Mouse (Mus musculus): ENCODE results near the gene Fgf4. TPM values are rescaled to one million over a fixed set of nuclear protein-coding genes. Genes with fewer than 3 reads are reported as not detected.

Fgf4 gene
- total RNA-seq, 2 experiments from 2014 or later, result not detected

GRCm38 (mm10) chr7:144912897-144913296 lies 65.7 kb downstream of the Fgf4 start:
- DNase-seq, result no peak

GRCm38 (mm10) chr7:144914296-144914947 lies 67.3 kb downstream of the Fgf4 start:
- DNase-seq, result no peak

Other genes starting within 250 kb of the Fgf4 start
- 10 to 100 TPM; 20.9 to 25.4 TPM for gene Ano1, start 95.4 kb upstream of the Fgf4 start, total RNA-seq (2021)
- gene Fgf3, start 9.3 kb upstream of the Fgf4 start, total RNA-seq (2021), result under 1 TPM; 0.30 to 0.89 TPM
- not detected for gene Fgf15, start 49.2 kb downstream of the Fgf4 start, total RNA-seq (2021)
- gene LTO1, start 67.7 kb downstream of the Fgf4 start, total RNA-seq (2021), result 10 to 100 TPM; 20.5 to 24.1 TPM
- 100 to 1,000 TPM; 121 to 178 TPM for gene Ccnd1, start 92.6 kb downstream of the Fgf4 start, total RNA-seq (2021)